Mouse (Mus musculus) midbrain, embryonic 11.5 days (tissue): ENCODE measurements around the gene Tenm4. TPM values are rescaled to one million over a fixed set of nuclear protein-coding genes. Genes with fewer than 3 reads are reported as not detected.

Source experiments
- ATAC-seq: fragments of 200-750 bp; cut with Nextera tagmentation; 2 replicates; pipeline ENCODE4 v1.8.0; 2017; ENCODE audit warnings: moderate TSS enrichment, moderate library complexity; ENCODE audit not compliant: low FRiP score
- DNase-seq: peaks from one replicate; pipeline ENCODE4 v3.0.0; 2015; ENCODE audit warnings: low spot score; ENCODE audit errors: missing footprints
- H3K27ac ChIP-seq: fragments of 300-500 bp; sonication (generic); 2 replicates; pipeline ENCODE4 v1.5.1; 2014; ENCODE audit warnings: low read depth, low read length
- H3K27me3 ChIP-seq: fragments of 300-500 bp; sonication (generic); 2 replicates; pipeline ENCODE4 v1.6.1; 2014; ENCODE audit warnings: mild to moderate bottlenecking, low read length, moderate library complexity, mixed read lengths; ENCODE audit not compliant: control insufficient read depth, insufficient read depth
- H3K36me3 ChIP-seq: fragments of 300-500 bp; sonication (generic); 2 replicates; pipeline ENCODE4 v1.6.1; 2014; ENCODE audit warnings: mild to moderate bottlenecking, low read length, moderate library complexity, mixed read lengths; ENCODE audit not compliant: control insufficient read depth, insufficient read depth
- H3K4me1 ChIP-seq: fragments of 300-500 bp; sonication (generic); 2 replicates; pipeline ENCODE4 v1.6.1; 2014; ENCODE audit warnings: low read length; ENCODE audit not compliant: control insufficient read depth, insufficient read depth
- H3K4me2 ChIP-seq: fragments of 300-500 bp; sonication (generic); 2 replicates; pipeline ENCODE4 v1.6.1; 2014; ENCODE audit warnings: mild to moderate bottlenecking, moderate library complexity
- H3K4me3 ChIP-seq: fragments of 300-500 bp; sonication (generic); 2 replicates; pipeline ENCODE4 v1.5.1; 2014; ENCODE audit warnings: low read depth, low read length
- H3K9ac ChIP-seq: fragments of 300-500 bp; sonication (generic); 2 replicates; pipeline ENCODE4 v1.6.1; 2014; ENCODE audit warnings: low read length
- H3K9me3 ChIP-seq: fragments of 300-500 bp; sonication (generic); 2 replicates; pipeline ENCODE4 v1.6.1; 2016; ENCODE audit warnings: low read length; ENCODE audit not compliant: control insufficient read depth
- WGBS: fragments of 180-500 bp; shearing (Covaris S2); extraction: QIAGEN DNeasy Blood & Tissue Kit; methylation state at CpG from one replicate; pipeline ENCODE4 v1.1.7; 2014; 5-methylcytosine and 5-hydroxymethylcytosine counted together
- polyA plus RNA-seq: library from polyadenylated mRNA; unstranded; fragments of >200 nt; fragmentation: Nextera tagmentation; extraction: Ambion mirVana; gene quantifications from 2 replicates; pipeline ENCODE4 v1.2.1, GENCODE M21; 2014

The Tenm4 gene
- polyA plus RNA-seq, 1 experiment from 2014 or later = 24.8 TPM

DNA sequence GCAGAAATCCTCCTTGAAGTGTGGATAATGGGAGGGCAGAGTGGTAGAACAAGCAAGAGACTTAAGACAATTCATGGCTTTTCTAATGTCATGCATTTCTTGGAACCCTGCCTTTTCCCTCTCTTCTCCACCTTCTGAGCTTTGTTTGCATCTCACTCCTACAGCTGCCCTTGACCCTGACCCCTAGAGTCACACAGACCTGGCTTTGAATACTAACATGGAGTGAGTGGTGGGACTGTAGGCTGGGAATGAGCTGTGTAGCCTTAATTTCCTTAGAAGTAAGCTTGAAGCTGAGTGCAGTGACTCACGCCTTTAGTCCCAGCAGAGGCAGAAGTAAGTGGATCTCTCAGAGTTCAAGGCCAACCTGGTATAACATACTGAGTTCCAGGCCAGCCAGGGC, 733.9 kb downstream of the Tenm4 start:
- DNase-seq (no peak), ATAC-seq (no peak)
- H3K9ac ChIP-seq = no peak overlapping the region
- no peaks in the 10 kb centered on the region for H3K9me3 ChIP-seq
- peaks cover 4% of the 10 kb centered on the region; the same call in 1 of the 2 replicates for H3K36me3 ChIP-seq
- H3K27me3 ChIP-seq = no peaks in the 10 kb centered on the region
- no peak overlapping the region for H3K27ac ChIP-seq
- peaks cover 14% of the 10 kb centered on the region for H3K4me1 ChIP-seq
- WGBS = 78% methylated on average over 1 of the region's 1 CpGs
- H3K4me2 ChIP-seq = no peak overlapping the region
- H3K4me3 ChIP-seq = no peak overlapping the region

GRCm38 (mm10) chr7:96905422-96905821, 734.4 kb downstream of the Tenm4 start:
- H3K4me2 ChIP-seq = no peak overlapping the region
- peaks cover 14% of the 10 kb centered on the region for H3K4me1 ChIP-seq
- H3K36me3 ChIP-seq = peaks cover 4% of the 10 kb centered on the region; the same call in 1 of the 2 replicates
- no peaks in the 10 kb centered on the region for H3K27me3 ChIP-seq
- H3K27ac ChIP-seq = no peak overlapping the region
- no peaks in the 10 kb centered on the region for H3K9me3 ChIP-seq
- DNase-seq = no peak
- 48% methylated on average over 3 of the region's 3 CpGs for WGBS
- H3K9ac ChIP-seq = no peak overlapping the region
- no peak for ATAC-seq
- no peak overlapping the region for H3K4me3 ChIP-seq

- ATAC-seq (0 out of 2 replicates have a peak, but pooled peaks have one; percentile 28), DNase-seq (no peak)
- H3K36me3 ChIP-seq = peaks cover 4% of the 10 kb centered on the region; the same call in 1 of the 2 replicates
- H3K4me3 ChIP-seq = no peak overlapping the region
- H3K9ac ChIP-seq = no peak overlapping the region
- no peak overlapping the region for H3K27ac ChIP-seq
- no peak overlapping the region for H3K4me2 ChIP-seq
- H3K4me1 ChIP-seq = peaks cover 14% of the 10 kb centered on the region
- H3K27me3 ChIP-seq = no peaks in the 10 kb centered on the region
- no peaks in the 10 kb centered on the region for H3K9me3 ChIP-seq
- 87% methylated on average over 20 of the region's 20 CpGs for WGBS
Observed at GRCm38 (mm10) chr7:96906216-96906615, 735.2 kb downstream of the Tenm4 start.

- WGBS = 63% methylated on average over 16 of the region's 16 CpGs
- no peak for ATAC-seq
- H3K4me1 ChIP-seq = peaks cover 12% of the 10 kb centered on the region
- H3K36me3 ChIP-seq = peaks cover 4% of the 10 kb centered on the region; the same call in 1 of the 2 replicates
- H3K4me3 ChIP-seq = no peak overlapping the region
- no peak for DNase-seq
- H3K4me2 ChIP-seq = no peak overlapping the region
- H3K9me3 ChIP-seq = no peaks in the 10 kb centered on the region
- no peak overlapping the region for H3K9ac ChIP-seq
- H3K27me3 ChIP-seq = no peaks in the 10 kb centered on the region
- H3K27ac ChIP-seq = no peak overlapping the region
Observed at GRCm38 (mm10) chr7:96907971-96908680, 737.1 kb downstream of the Tenm4 start.

DNA sequence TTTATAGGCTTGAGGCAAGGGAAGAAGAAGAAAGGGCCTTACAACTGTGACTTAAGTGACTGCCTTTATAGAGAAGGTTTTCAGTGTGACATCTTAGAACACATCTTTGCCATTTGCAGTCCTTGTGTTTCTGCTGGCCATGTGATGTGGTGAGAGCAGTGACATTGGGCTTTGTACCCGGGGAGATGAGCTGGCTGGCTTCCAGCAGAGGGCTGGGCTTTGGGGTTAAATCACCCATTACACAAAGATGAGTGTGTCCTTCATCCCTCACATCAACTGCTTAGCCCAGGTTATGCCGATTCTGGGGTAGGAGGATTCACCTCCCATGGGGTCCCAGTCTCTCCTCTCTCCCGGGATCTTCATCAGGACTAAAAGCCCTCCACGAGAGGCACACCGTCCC, 738.8 kb downstream of the Tenm4 start:
- 77% methylated on average over 5 of the region's 5 CpGs for WGBS
- ATAC-seq (no peak), DNase-seq (no peak)
- Histone ChIP-seq H3K27me3 (no peaks in the 10 kb centered on the region), H3K4me1 (peaks cover 9% of the 10 kb centered on the region; the same call in 1 of the 2 replicates), H3K9me3 (no peaks in the 10 kb centered on the region), H3K9ac (no peak overlapping the region), H3K4me2 (no peak overlapping the region), H3K27ac (no peak overlapping the region), H3K36me3 (peaks cover 4% of the 10 kb centered on the region; the same call in 1 of the 2 replicates), H3K4me3 (no peak overlapping the region)

GRCm38 (mm10) chr7:96910310-96910960, 739.4 kb downstream of the Tenm4 start:
- no peaks in the 10 kb centered on the region for H3K27me3 ChIP-seq

DNA sequence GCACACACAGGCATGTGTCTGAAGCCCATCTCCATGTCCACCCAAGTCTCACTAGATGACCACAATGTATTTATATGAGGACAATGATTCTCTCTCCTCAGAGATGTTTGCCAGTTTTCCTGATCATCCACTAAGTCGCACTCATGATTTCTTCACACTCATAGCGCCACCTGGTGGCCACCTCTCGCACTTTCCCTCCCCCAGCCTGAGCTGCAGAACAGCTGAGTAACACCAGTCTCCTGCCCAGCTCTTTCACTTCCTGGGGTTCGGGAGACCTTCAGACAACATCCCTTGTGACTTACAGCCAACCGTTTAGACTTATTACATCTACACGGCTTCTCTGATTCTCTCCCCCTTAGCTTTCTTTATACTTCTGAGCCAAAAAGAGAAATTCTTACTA, 743.0 kb downstream of the Tenm4 start:
- Histone ChIP-seq H3K9ac (no peak overlapping the region), H3K4me3 (no peak overlapping the region), H3K9me3 (no peaks in the 10 kb centered on the region), H3K4me1 (no peaks in the 10 kb centered on the region), H3K27me3 (no peaks in the 10 kb centered on the region), H3K36me3 (no peaks in the 10 kb centered on the region), H3K27ac (no peak overlapping the region), H3K4me2 (no peak overlapping the region)
- WGBS = 14% methylated on average over 6 of the region's 6 CpGs
- DNase-seq (peak; percentile 99), ATAC-seq (peak; percentile 39; the same call in 1 of the 2 replicates)

More at GRCm38 (mm10) chr7:96910310-96910960, 739.4 kb downstream of the Tenm4 start:
- H3K4me2 ChIP-seq = no peak overlapping the region
- 65% methylated on average over 12 of the region's 12 CpGs for WGBS
- H3K27ac ChIP-seq = no peak overlapping the region
- H3K9ac ChIP-seq = no peak overlapping the region
- DNase-seq (no peak), ATAC-seq (no peak)
- H3K36me3 ChIP-seq = peaks cover 4% of the 10 kb centered on the region; the same call in 1 of the 2 replicates
- H3K4me3 ChIP-seq = no peak overlapping the region
- H3K9me3 ChIP-seq = no peaks in the 10 kb centered on the region
- peaks cover 4% of the 10 kb centered on the region; the same call in 1 of the 2 replicates for H3K4me1 ChIP-seq

GRCm38 (mm10) chr7:96915452-96916105, 744.5 kb downstream of the Tenm4 start:
- 4% methylated on average over 2 of the region's 2 CpGs for WGBS
- Histone ChIP-seq H3K27ac (no peak overlapping the region), H3K4me2 (no peak overlapping the region), H3K4me3 (no peak overlapping the region), H3K4me1 (peaks cover 2% of the 10 kb centered on the region; the same call in 1 of the 2 replicates), H3K27me3 (no peaks in the 10 kb centered on the region), H3K9ac (no peak overlapping the region), H3K9me3 (no peaks in the 10 kb centered on the region), H3K36me3 (no peaks in the 10 kb centered on the region)
- peak; percentile 93 for DNase-seq
- peak; percentile 66 for ATAC-seq
